8 mouse cellular contexts compared by ENCODE assay signal in genomic region chr16:16907799-16908198, GRCm38 (mm10). TPM values are rescaled to one million over a fixed set of nuclear protein-coding genes. Genes with fewer than 3 reads are reported as not detected.
A peak's percentile ranks its signal among the peaks of the same experiment; 100 is the strongest.
DNase-seq lines count a peak whose midpoint lies in the region; ATAC-seq and TF ChIP-seq lines count a peak whose summit lies in the region.
"Had no signal": no experiment of that assay in that cellular context is flagged by ENCODE, and none has a peak within 500 bp of the region (broad histone marks: within the 10 kb centered on the region; RNA-seq: fewer than 3 reads in every experiment).

No protein-coding gene starts in this region.

- TF ChIP-seq CTCF in lung, adult 2 months (IDR thresholded peaks at IDR 0.05; ENCODE audit: insufficient read depth, low read length) = no peak

- no peak overlapping the region for H3K4me2 ChIP-seq in intestine, embryonic 16.5 days (ENCODE audit: low read depth, low read length)
- no peak overlapping the region for H3K4me2 ChIP-seq in forebrain, embryonic 16.5 days (ENCODE audit: low read length)
- H3K4me2 ChIP-seq: limb, embryonic 13.5 days had no signal

- H3K27ac ChIP-seq in intestine, embryonic 16.5 days (ENCODE audit: low read length) = peak overlapping the region; percentile 36; the same call in 1 of the 2 replicates
- H3K27ac ChIP-seq in forebrain, embryonic 16.5 days (ENCODE audit: low read length) = no peak overlapping the region

- H3K9ac ChIP-seq in intestine, embryonic 16.5 days (ENCODE audit: low read depth, low read length) = no peak overlapping the region
- no peak overlapping the region for H3K9ac ChIP-seq in forebrain, embryonic 16.5 days (replicated peaks; ENCODE audit: low read depth, low read length)
- H3K9ac ChIP-seq: limb, embryonic 13.5 days had no signal

- ATAC-seq in intestine, embryonic 16.5 days = no peak
- ATAC-seq in forebrain, embryonic 16.5 days = no peak

- no peak; the same call in 1 of the 2 replicates for TF ChIP-seq POLR2A in lung, adult 2 months (IDR thresholded peaks at IDR 0.05; ENCODE audit: borderline replicate concordance, extremely low read depth, low read depth, low read length)

- no peak overlapping the region for H3K4me3 ChIP-seq in intestine, embryonic 16.5 days (ENCODE audit: low read length)
- H3K4me3 ChIP-seq in lung, adult 2 months (replicated peaks; ENCODE audit: extremely low read depth, low read depth, low read length) = no peak overlapping the region
- H3K4me3 ChIP-seq in forebrain, embryonic 16.5 days (replicated peaks; ENCODE audit: low read length) = no peak overlapping the region
- H3K4me3 ChIP-seq: limb, embryonic 13.5 days had no signal

- peak; percentile 36 for DNase-seq in Muller cell, postnatal 12 days (ENCODE audit: inconsistent ontology term)
- DNase-seq in gastrocnemius, adult 18-20 months (ENCODE audit: low spot score) = peak; percentile 47
- DNase-seq in lung, adult 2 months = peak; percentile 66
- no peak for DNase-seq in natural killer cell, adult 2 months (ENCODE audit: low spot score in 2 of 2)
- DNase-seq in cerebellum, postnatal 36 days = no peak

- H3K36me3 ChIP-seq in intestine, embryonic 16.5 days (ENCODE audit: control insufficient read depth, insufficient read depth, low read length) = peaks cover 8% of the 10 kb centered on the region; the same call in 1 of the 2 replicates
- H3K36me3 ChIP-seq in forebrain, embryonic 16.5 days (ENCODE audit: control insufficient read depth, insufficient read depth) = peaks cover 15% of the 10 kb centered on the region; the same call in 1 of the 2 replicates

- peaks cover 4% of the 10 kb centered on the region; the same call in 1 of the 2 replicates for H3K4me1 ChIP-seq in intestine, embryonic 16.5 days (ENCODE audit: control insufficient read depth, insufficient read depth, low read length)
- peaks cover 33% of the 10 kb centered on the region for H3K4me1 ChIP-seq in lung, adult 2 months (ENCODE audit: control insufficient read depth, insufficient read depth, low read length)
- H3K4me1 ChIP-seq in forebrain, embryonic 16.5 days (replicated peaks; ENCODE audit: control insufficient read depth, insufficient read depth, low read length) = peaks cover 4% of the 10 kb centered on the region

- H3K27me3 ChIP-seq in intestine, embryonic 16.5 days (replicated peaks; ENCODE audit: control insufficient read depth, insufficient read depth, low read length) = no peaks in the 10 kb centered on the region
- H3K27me3 ChIP-seq in forebrain, embryonic 16.5 days (replicated peaks; ENCODE audit: control insufficient read depth, insufficient read depth, low read length) = no peaks in the 10 kb centered on the region
- H3K27me3 ChIP-seq: limb, embryonic 13.5 days had no signal

- H3K9me3 ChIP-seq in intestine, embryonic 16.5 days (ENCODE audit: control insufficient read depth, low read length) = no peaks in the 10 kb centered on the region
- H3K9me3 ChIP-seq in forebrain, embryonic 16.5 days (ENCODE audit: control insufficient read depth, low read length) = no peaks in the 10 kb centered on the region
- H3K9me3 ChIP-seq: limb, embryonic 13.5 days had no signal

- 72% methylated on average over 6 of the region's 6 CpGs for WGBS in intestine, embryonic 16.5 days
- 32% methylated on average over 6 of the region's 6 CpGs for WGBS in lung, adult 2 months
- WGBS in forebrain, embryonic 16.5 days = 77% methylated on average over 6 of the region's 6 CpGs

RNA-seq across cellular contexts. Expression of gene Ppm1f, which starts 11.5 kb away (rescaled TPM):
- total RNA-seq in gastrocnemius, adult 18-20 months (2021) = 10 to 100 TPM in 1 of 2 experiments, 1 to 10 TPM in 1; 9.3 to 13.4 TPM
- polyA plus RNA-seq in intestine, embryonic 16.5 days (2015; fragmentation: Nextera tagmentation; extraction: Ambion mirVana) = 15.6 and 16.0 TPM in 2 replicates
- 40.4 and 46.2 TPM in 2 replicates for polyA plus RNA-seq in lung, adult 2 months (2012; rRNA removed)
- polyA plus RNA-seq in forebrain, embryonic 16.5 days (2015; fragmentation: Nextera tagmentation; extraction: Ambion mirVana) = 28.3 and 29.3 TPM in 2 replicates

RNA-seq across cellular contexts. Expression of gene Vpreb1, which starts 37.2 kb away (rescaled TPM):
- total RNA-seq in gastrocnemius, adult 18-20 months (2021) = not detected
- 1.5 and 1.6 TPM in 2 replicates for polyA plus RNA-seq in intestine, embryonic 16.5 days (2015; fragmentation: Nextera tagmentation; extraction: Ambion mirVana)
- polyA plus RNA-seq in lung, adult 2 months (2012; rRNA removed) = 5.9 and 7.2 TPM in 2 replicates
- polyA plus RNA-seq in forebrain, embryonic 16.5 days (2015; fragmentation: Nextera tagmentation; extraction: Ambion mirVana) = 3.0 and 4.4 TPM in 2 replicates

RNA-seq across cellular contexts. Expression of gene Top3b, which starts 37.3 kb away (rescaled TPM):
- total RNA-seq in gastrocnemius, adult 18-20 months (2021) = 10 to 100 TPM; 17.9 to 20.5 TPM
- 49.2 and 49.8 TPM in 2 replicates for polyA plus RNA-seq in intestine, embryonic 16.5 days (2015; fragmentation: Nextera tagmentation; extraction: Ambion mirVana)
- 57.2 and 74.8 TPM in 2 replicates for polyA plus RNA-seq in lung, adult 2 months (2012; rRNA removed)
- polyA plus RNA-seq in forebrain, embryonic 16.5 days (2015; fragmentation: Nextera tagmentation; extraction: Ambion mirVana) = 72.5 and 84.1 TPM in 2 replicates

RNA-seq across cellular contexts. Expression of gene Igll1, which starts 44.0 kb away (rescaled TPM):
- total RNA-seq in gastrocnemius, adult 18-20 months (2021) = not detected
- polyA plus RNA-seq in intestine, embryonic 16.5 days (2015; fragmentation: Nextera tagmentation; extraction: Ambion mirVana) = 0.27 and 0.49 TPM in 2 replicates
- 0.10 TPM in 1 of 2 replicates, not detected in the other for polyA plus RNA-seq in lung, adult 2 months (2012; rRNA removed)
- 0.25 TPM in 1 of 2 replicates, not detected in the other for polyA plus RNA-seq in forebrain, embryonic 16.5 days (2015; fragmentation: Nextera tagmentation; extraction: Ambion mirVana)

Comparison
In these comparisons a context has a peak if more than half of its experiments do, and no peak if none do; other contexts are left out.
1. DNase-seq: peak in Muller cell, postnatal 12 days (single experiment), gastrocnemius, adult 18-20 months (single experiment) and lung, adult 2 months (single experiment); none in natural killer cell, adult 2 months (0 of 2) and cerebellum, postnatal 36 days (0 of 2).